Mouse (Mus musculus): ENCODE data around the gene Ttc39d. TPM values are rescaled to one million over a fixed set of nuclear protein-coding genes. Genes with fewer than 3 reads are reported as not detected.

The Ttc39d gene
- polyA plus RNA-seq, 1 experiment from 2014 or later: not detected

DNA sequence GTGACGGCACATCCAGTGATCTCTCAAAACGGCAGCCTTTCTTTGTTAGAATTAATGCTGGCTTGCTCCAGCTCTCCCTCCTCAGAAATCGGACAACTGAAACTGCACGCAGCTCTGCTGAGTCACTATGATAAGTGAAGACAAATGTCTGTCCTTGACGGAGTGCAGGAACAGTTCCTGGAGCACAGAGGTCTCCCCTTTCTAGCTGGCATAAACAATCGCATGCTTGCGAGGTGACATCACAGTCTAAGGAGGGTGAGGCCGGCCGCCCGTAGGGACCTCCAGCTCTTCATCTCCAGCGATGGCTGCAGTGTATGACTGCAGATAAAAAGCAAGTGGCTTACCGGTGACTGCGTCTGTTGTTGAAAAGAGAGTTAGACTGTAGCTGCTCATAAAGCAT lies 47.9 kb downstream of the Ttc39d start:
- Histone ChIP-seq H3K4me1 (ENCODE audit: insufficient read depth) (no peaks in the 10 kb centered on the region), H3K4me3 (ENCODE audit: low read depth, low read length) (no peak overlapping the region), H3K36me3 (ENCODE audit: insufficient read depth) (peaks cover 87% of the 10 kb centered on the region), H3K9ac (no peak overlapping the region), H3K27me3 (ENCODE audit: insufficient read depth, low read length) (no peaks in the 10 kb centered on the region), H3K9me3 (ENCODE audit: low read depth, low read length) (no peaks in the 10 kb centered on the region), H3K4me2 (no peak overlapping the region), H3K27ac (ENCODE audit: low read depth) (peak overlapping the region; percentile 34; the same call in 1 of the 2 replicates)
- DNase-seq (peak; percentile 70), ATAC-seq (ENCODE audit: insufficient read depth) (peak; percentile 77)
- 24% methylated on average over 13 of the region's 13 CpGs for WGBS
- no peak for TF ChIP-seq CTCF (IDR thresholded peaks at IDR 0.05; ENCODE audit: low read depth)

DNA sequence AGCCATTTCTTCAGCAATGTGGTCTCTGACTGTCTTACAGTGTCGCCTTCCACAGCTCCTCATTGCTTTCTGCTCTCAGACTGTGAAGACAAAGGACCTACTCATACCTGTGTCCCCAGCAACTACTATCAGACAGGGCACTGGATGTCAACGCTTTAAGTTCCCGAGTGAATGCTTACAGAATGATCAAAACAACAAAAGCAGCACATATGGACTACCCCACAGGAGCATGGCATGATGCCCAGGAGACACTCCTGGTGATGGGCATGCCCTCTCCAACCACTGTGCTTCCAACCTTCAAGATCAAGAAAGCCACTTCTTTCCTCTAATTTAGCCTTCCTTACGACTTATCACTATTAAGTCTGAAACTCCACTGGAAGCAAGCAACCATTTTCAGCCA lies 59.8 kb downstream of the Ttc39d start:
- H3K4me1 ChIP-seq (ENCODE audit: insufficient read depth): no peaks in the 10 kb centered on the region
- peaks cover 82% of the 10 kb centered on the region for H3K36me3 ChIP-seq (ENCODE audit: insufficient read depth)

More for the DNA sequence above, 59.8 kb downstream of the Ttc39d start:
- H3K27me3 ChIP-seq (ENCODE audit: insufficient read depth, low read length): no peaks in the 10 kb centered on the region
- WGBS: 93% methylated on average over 4 of the region's 4 CpGs
- H3K4me3 ChIP-seq (ENCODE audit: low read depth, low read length): no peak overlapping the region
- TF ChIP-seq CTCF (IDR thresholded peaks at IDR 0.05; ENCODE audit: low read depth): no peak
- no peak overlapping the region for H3K4me2 ChIP-seq
- ATAC-seq (ENCODE audit: insufficient read depth): no peak
- DNase-seq: no peak
- H3K9me3 ChIP-seq (ENCODE audit: low read depth, low read length): no peaks in the 10 kb centered on the region
- no peak overlapping the region for H3K9ac ChIP-seq
- H3K27ac ChIP-seq (ENCODE audit: low read depth): no peak overlapping the region

Other genes with a start within 250 kb of the Ttc39d start
- gene Hnrnpll, start 145.1 kb upstream of the Ttc39d start, polyA plus RNA-seq (2014; fragmentation: Nextera tagmentation; extraction: Ambion mirVana): 92.3 and 93.1 TPM in 2 replicates
- 15.8 and 19.2 TPM in 2 replicates for gene Galm, start 80.0 kb upstream of the Ttc39d start, polyA plus RNA-seq (2014; fragmentation: Nextera tagmentation; extraction: Ambion mirVana)
- gene Srsf7, start 153 bp upstream of the Ttc39d start, polyA plus RNA-seq (2014; fragmentation: Nextera tagmentation; extraction: Ambion mirVana): 732 and 736 TPM in 2 replicates
- 45.5 and 46.7 TPM in 2 replicates for gene Gemin6, start 17.0 kb downstream of the Ttc39d start, polyA plus RNA-seq (2014; fragmentation: Nextera tagmentation; extraction: Ambion mirVana)
- gene Morn2, start 82.7 kb downstream of the Ttc39d start, polyA plus RNA-seq (2014; fragmentation: Nextera tagmentation; extraction: Ambion mirVana): 30.5 and 32.8 TPM in 2 replicates
- 15.2 and 15.4 TPM in 2 replicates for gene Dhx57, start 83.0 kb downstream of the Ttc39d start, polyA plus RNA-seq (2014; fragmentation: Nextera tagmentation; extraction: Ambion mirVana)
- gene Arhgef33, start 99.9 kb downstream of the Ttc39d start, polyA plus RNA-seq (2014; fragmentation: Nextera tagmentation; extraction: Ambion mirVana): 0.61 and 0.74 TPM in 2 replicates
- 2.1 and 2.4 TPM in 2 replicates for gene Gm10190, start 166.1 kb downstream of the Ttc39d start, polyA plus RNA-seq (2014; fragmentation: Nextera tagmentation; extraction: Ambion mirVana)

All from lung, embryonic 14.5 days (tissue).